Mouse (Mus musculus): ENCODE data around the gene Syf2.

The Syf2 gene

DNA sequence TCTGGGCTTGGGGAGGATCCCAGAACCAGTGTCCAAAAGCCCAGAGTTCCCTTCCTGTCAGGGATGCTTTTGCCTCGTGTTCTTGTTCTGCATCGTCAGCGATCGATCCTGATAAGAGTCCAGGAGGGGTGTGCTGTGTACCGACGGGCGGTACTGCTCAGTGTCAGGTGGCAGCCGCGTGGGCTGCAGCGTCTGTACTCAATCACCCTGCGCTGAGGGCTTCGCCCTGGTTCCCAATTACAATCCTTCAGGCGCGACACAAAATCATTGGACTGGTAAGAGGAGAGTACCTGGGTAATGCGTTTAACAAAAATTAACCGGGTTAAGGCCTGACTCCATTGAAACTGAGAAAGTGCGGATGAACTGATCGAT is 37.9 kb downstream of the Syf2 start:
- no peak for DNase-seq (ENCODE audit: low spot score in 2 of 2)

GRCm38 (mm10) chr4:134975261-134975928 is 44.7 kb downstream of the Syf2 start:
- no peak for DNase-seq (ENCODE audit: low spot score in 2 of 2)

GRCm38 (mm10) chr4:134975929-134976308 is 45.2 kb downstream of the Syf2 start:
- no peak for DNase-seq (ENCODE audit: low spot score in 2 of 2)

DNA sequence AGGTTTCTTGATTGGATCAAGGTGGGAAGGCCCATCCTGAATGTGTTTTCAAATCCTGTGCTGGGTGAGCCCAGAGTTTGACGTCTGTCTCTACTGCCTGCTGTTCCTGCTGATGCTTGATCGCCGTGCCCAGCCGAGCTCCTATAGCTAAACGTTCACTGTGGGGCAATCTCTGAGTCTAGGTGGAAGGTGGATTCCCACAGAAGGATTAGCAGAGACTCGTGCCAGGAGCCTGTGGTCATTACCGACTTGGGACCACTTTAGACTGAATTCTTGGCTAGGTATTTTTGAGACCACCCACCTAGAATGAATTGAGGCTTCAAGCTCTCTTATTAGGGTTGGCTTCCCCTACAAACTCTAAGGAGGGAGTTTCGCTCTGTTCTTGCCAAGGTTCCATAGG is 48.2 kb downstream of the Syf2 start:
- no peak for DNase-seq (ENCODE audit: low spot score in 2 of 2)

DNA sequence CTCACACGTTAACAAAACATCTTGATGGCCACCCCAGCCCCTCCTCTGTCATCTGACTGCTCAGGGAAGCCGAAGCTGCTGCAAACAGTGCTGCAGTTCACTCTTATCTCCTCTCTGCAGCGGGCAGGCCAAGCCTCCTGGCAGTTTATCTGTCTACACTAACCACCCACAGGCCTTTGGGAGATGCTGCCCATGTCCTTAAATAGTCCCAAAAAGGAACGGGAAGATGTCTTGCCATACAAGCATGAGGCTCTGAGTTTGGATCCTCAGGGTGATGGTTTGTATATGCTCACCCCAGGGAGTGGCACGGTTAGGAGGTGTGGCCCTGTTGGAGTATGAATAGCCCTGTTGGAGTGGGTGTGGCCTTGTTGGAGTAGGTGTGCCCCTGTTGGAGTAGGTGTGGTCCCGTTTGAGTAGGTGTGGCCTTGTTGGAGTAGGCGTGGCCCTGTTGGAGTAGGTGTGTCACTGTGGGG is 51.3 kb downstream of the Syf2 start:
- DNase-seq (ENCODE audit: low spot score in 2 of 2) = peak; percentile 79 to 84

- peak; percentile 34 to 68 for DNase-seq (ENCODE audit: low spot score in 2 of 2)
Measured at GRCm38 (mm10) chr4:134983136-134983535, 52.4 kb downstream of the Syf2 start.

GRCm38 (mm10) chr4:134984555-134984954 is 53.9 kb downstream of the Syf2 start:
- peak; percentile 57 to 78 for DNase-seq (ENCODE audit: low spot score in 2 of 2)

DNA sequence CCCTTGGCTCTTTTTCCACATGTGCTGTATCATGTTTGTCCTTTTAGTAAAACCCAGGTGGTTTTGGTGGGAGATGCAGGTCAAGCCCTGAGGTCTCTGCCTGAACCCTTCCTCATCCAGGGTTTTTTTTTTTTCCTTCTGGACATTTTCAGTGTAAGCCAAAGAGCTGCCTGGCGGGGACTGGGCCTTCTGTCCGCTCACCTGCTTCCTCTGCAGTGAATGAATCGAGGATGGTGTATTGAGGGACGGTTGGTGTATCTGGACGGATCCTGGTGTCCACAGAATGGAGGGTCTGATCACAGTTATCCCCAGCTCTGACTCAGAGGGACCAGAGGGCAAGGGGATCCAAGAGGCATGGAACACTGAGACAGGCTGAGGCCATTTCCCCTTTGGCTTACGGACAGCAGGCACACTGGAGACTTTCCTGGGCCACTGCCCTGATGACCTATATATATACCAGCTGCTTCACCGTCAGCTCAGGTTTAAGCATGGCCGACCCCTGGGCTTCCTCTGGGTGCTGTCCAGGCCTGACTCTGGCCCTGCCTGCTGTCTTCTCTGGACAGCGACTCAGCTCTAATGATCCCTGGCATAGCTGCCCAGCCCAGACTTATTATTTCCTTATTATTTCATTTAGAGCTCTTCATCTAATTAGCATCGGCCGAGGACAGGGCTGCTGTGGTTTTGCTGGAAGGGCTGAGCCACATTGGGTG is 55.1 kb downstream of the Syf2 start:
- DNase-seq (ENCODE audit: low spot score in 2 of 2) = no peak

DNA sequence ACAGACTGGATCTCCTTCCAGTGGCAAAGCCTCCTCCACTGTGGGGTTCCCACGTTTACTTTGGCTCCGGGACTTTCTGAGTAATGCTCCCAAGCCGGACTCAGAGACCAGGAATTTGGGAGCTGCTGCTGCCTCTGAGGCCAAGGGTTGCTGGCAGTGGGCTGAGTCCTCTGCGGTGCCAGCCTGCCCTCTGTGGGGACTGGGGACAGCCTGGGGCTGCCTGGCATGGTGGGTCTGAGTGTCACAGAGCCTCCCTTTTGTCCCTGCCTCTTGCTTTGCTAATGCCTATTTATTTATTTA is 55.6 kb downstream of the Syf2 start:
- no peak for DNase-seq (ENCODE audit: low spot score in 2 of 2)

- DNase-seq (ENCODE audit: low spot score in 2 of 2) = no peak
Measured at GRCm38 (mm10) chr4:134986963-134987362, 56.3 kb downstream of the Syf2 start.
